Mouse (Mus musculus) G1E (cell line): ENCODE measurements around the gene Arhgef18.

Experiments
- CTCF ChIP-seq: IDR thresholded peaks from 2 replicates; pipeline ENCODE4 v1.5.1; 2012; ENCODE audit warnings: low read depth, low read length, inconsistent platforms, mixed read lengths
- GATA1 ChIP-seq: IDR thresholded peaks from 2 replicates; pipeline ENCODE4 v1.6.1; 2012; ENCODE audit warnings: borderline replicate concordance, low read length, inconsistent platforms, mixed read lengths
- POLR2AphosphoS5 ChIP-seq: IDR thresholded peaks from 2 replicates; pipeline ENCODE4 v1.6.1; 2012; ENCODE audit warnings: low read depth, low read length, inconsistent platforms; ENCODE audit not compliant: insufficient replicate concordance
- TAL1 ChIP-seq: conservative IDR thresholded peaks from 2 replicates; pipeline ENCODE4 v1.6.1; 2012; ENCODE audit warnings: low read depth, low read length, inconsistent platforms, mixed read lengths

DNA sequence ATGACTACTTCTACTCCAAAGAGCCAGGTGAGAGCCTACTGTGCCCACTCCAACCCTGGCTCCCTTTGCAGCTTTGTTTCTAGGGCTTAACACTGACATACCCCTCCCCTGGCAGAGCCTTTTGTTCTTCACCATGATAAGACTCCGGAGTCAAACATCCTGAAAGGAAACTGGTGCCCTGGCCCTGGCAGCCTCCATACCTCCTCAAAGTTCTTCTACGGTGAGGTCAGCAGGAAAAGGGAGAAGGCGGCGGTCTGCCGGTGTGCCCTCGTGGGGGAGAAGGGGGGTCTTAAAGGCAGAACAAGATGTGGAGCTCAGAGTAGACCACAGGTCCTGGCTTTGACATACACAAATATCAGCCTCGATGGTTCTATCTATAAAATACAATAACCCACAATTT is 90.7 kb downstream of the Arhgef18 start:
- TF ChIP-seq CTCF (no peak), GATA1 (no peak), TAL1 (no peak), POLR2AphosphoS5 (no peak)
